Mouse (Mus musculus): ENCODE measurements around the gene Ttc33. TPM values are rescaled to one million over a fixed set of nuclear protein-coding genes. Genes with fewer than 3 reads are reported as not detected.

The Ttc33 gene
- polyA plus RNA-seq, 1 experiment from 2014 or later, result 65.4 TPM

GRCm38 (mm10) chr15:5236538-5236937, 51.2 kb downstream of the Ttc33 start:
- H3K4me3 ChIP-seq, result no peak overlapping the region
- H3K27ac ChIP-seq (replicated peaks), result no peak overlapping the region
- H3K4me1 ChIP-seq, result no peaks in the 10 kb centered on the region
- no peaks in the 10 kb centered on the region for H3K36me3 ChIP-seq
- 15% methylated on average over 6 of the region's 6 CpGs for WGBS
- ATAC-seq (replicated peaks), result peak; percentile 83
- peaks cover 6% of the 10 kb centered on the region for H3K27me3 ChIP-seq
- H3K4me2 ChIP-seq (replicated peaks), result no peak overlapping the region
- H3K9me3 ChIP-seq, result no peaks in the 10 kb centered on the region
- H3K9ac ChIP-seq (replicated peaks), result no peak overlapping the region

- 0 out of 2 replicates have a peak, but pooled peaks have one; percentile 30 for ATAC-seq (replicated peaks)
These were observed 51.8 kb downstream of the Ttc33 start for GRCm38 (mm10) chr15:5237012-5237660.

GRCm38 (mm10) chr15:5238073-5238472, 52.7 kb downstream of the Ttc33 start:
- Histone ChIP-seq H3K27me3 (peaks cover 22% of the 10 kb centered on the region), H3K27ac (replicated peaks) (no peak overlapping the region), H3K9me3 (no peaks in the 10 kb centered on the region), H3K4me2 (replicated peaks) (no peak overlapping the region), H3K9ac (replicated peaks) (no peak overlapping the region), H3K4me1 (peaks cover 14% of the 10 kb centered on the region), H3K36me3 (no peaks in the 10 kb centered on the region), H3K4me3 (no peak overlapping the region)
- ATAC-seq (replicated peaks), result no peak
- 78% methylated on average over 7 of the region's 7 CpGs for WGBS

More at GRCm38 (mm10) chr15:5237012-5237660, 51.8 kb downstream of the Ttc33 start:
- no peaks in the 10 kb centered on the region for H3K36me3 ChIP-seq
- H3K9ac ChIP-seq (replicated peaks), result no peak overlapping the region
- no peaks in the 10 kb centered on the region for H3K9me3 ChIP-seq
- WGBS, result 46% methylated on average over 7 of the region's 7 CpGs
- no peak overlapping the region for H3K27ac ChIP-seq (replicated peaks)
- peaks cover 5% of the 10 kb centered on the region for H3K4me1 ChIP-seq
- peaks cover 12% of the 10 kb centered on the region for H3K27me3 ChIP-seq
- H3K4me2 ChIP-seq (replicated peaks), result no peak overlapping the region
- H3K4me3 ChIP-seq, result no peak overlapping the region

- H3K4me2 ChIP-seq (replicated peaks), result no peak overlapping the region
- H3K36me3 ChIP-seq, result no peaks in the 10 kb centered on the region
- ATAC-seq (replicated peaks), result no peak
- peaks cover 26% of the 10 kb centered on the region for H3K27me3 ChIP-seq
- 95% methylated on average over 4 of the region's 4 CpGs for WGBS
- no peak overlapping the region for H3K27ac ChIP-seq (replicated peaks)
- no peaks in the 10 kb centered on the region for H3K9me3 ChIP-seq
- no peak overlapping the region for H3K4me3 ChIP-seq
- H3K4me1 ChIP-seq, result peaks cover 19% of the 10 kb centered on the region
- H3K9ac ChIP-seq (replicated peaks), result no peak overlapping the region
These were observed 53.2 kb downstream of the Ttc33 start for GRCm38 (mm10) chr15:5238553-5238952.

- Histone ChIP-seq H3K4me1 (peaks cover 27% of the 10 kb centered on the region), H3K4me2 (replicated peaks) (no peak overlapping the region), H3K27me3 (peaks cover 35% of the 10 kb centered on the region), H3K4me3 (no peak overlapping the region), H3K9me3 (no peaks in the 10 kb centered on the region), H3K9ac (replicated peaks) (no peak overlapping the region), H3K36me3 (no peaks in the 10 kb centered on the region), H3K27ac (replicated peaks) (no peak overlapping the region)
- WGBS, result 75% methylated on average over 4 of the region's 4 CpGs
- no peak for ATAC-seq (replicated peaks)
These were observed 54.0 kb downstream of the Ttc33 start for GRCm38 (mm10) chr15:5239361-5239760.

GRCm38 (mm10) chr15:5239901-5240300, 54.6 kb downstream of the Ttc33 start:
- peaks cover 33% of the 10 kb centered on the region for H3K4me1 ChIP-seq
- H3K36me3 ChIP-seq, result no peaks in the 10 kb centered on the region
- H3K4me2 ChIP-seq (replicated peaks), result no peak overlapping the region
- ATAC-seq (replicated peaks), result no peak
- peaks cover 40% of the 10 kb centered on the region for H3K27me3 ChIP-seq
- H3K4me3 ChIP-seq, result no peak overlapping the region
- no peak overlapping the region for H3K9ac ChIP-seq (replicated peaks)
- no peak overlapping the region for H3K27ac ChIP-seq (replicated peaks)
- 68% methylated on average over 6 of the region's 6 CpGs for WGBS
- H3K9me3 ChIP-seq, result no peaks in the 10 kb centered on the region

- Histone ChIP-seq H3K27me3 (peaks cover 41% of the 10 kb centered on the region), H3K9ac (replicated peaks) (no peak overlapping the region), H3K4me2 (replicated peaks) (no peak overlapping the region), H3K27ac (replicated peaks) (no peak overlapping the region), H3K36me3 (no peaks in the 10 kb centered on the region), H3K4me1 (peaks cover 33% of the 10 kb centered on the region), H3K9me3 (no peaks in the 10 kb centered on the region), H3K4me3 (no peak overlapping the region)
- ATAC-seq (replicated peaks), result no peak
- 83% methylated on average over 6 of the region's 6 CpGs for WGBS
These were observed 55.0 kb downstream of the Ttc33 start for GRCm38 (mm10) chr15:5240360-5240759.

- WGBS, result 19% methylated on average over 12 of the region's 12 CpGs
- peak overlapping the region; percentile 47 for H3K9ac ChIP-seq (replicated peaks)
- peak; percentile 32 for ATAC-seq (replicated peaks)
- no peak overlapping the region for H3K27ac ChIP-seq (replicated peaks)
- H3K4me2 ChIP-seq (replicated peaks), result peak overlapping the region; percentile 94
- H3K27me3 ChIP-seq, result peaks cover 47% of the 10 kb centered on the region
- no peaks in the 10 kb centered on the region for H3K36me3 ChIP-seq
- peak overlapping the region; percentile 47 for H3K4me3 ChIP-seq
- H3K9me3 ChIP-seq, result no peaks in the 10 kb centered on the region
- peaks cover 33% of the 10 kb centered on the region for H3K4me1 ChIP-seq
These were observed 56.2 kb downstream of the Ttc33 start for GRCm38 (mm10) chr15:5241304-5242201.

GRCm38 (mm10) chr15:5242241-5243035, 57.1 kb downstream of the Ttc33 start:
- H3K4me2 ChIP-seq (replicated peaks), result peak overlapping the region; percentile 94
- 2% methylated on average over 61 of the region's 61 CpGs for WGBS
- H3K27me3 ChIP-seq, result peaks cover 47% of the 10 kb centered on the region
- H3K4me1 ChIP-seq, result peaks cover 33% of the 10 kb centered on the region
- no peaks in the 10 kb centered on the region for H3K9me3 ChIP-seq
- no peak overlapping the region for H3K27ac ChIP-seq (replicated peaks)
- H3K9ac ChIP-seq (replicated peaks), result peak overlapping the region; percentile 47
- peak; percentile 71 for ATAC-seq (replicated peaks)
- no peaks in the 10 kb centered on the region for H3K36me3 ChIP-seq
- peak overlapping the region; percentile 47 for H3K4me3 ChIP-seq

GRCm38 (mm10) chr15:5243036-5243958, 58.0 kb downstream of the Ttc33 start:
- no peaks in the 10 kb centered on the region for H3K9me3 ChIP-seq
- 8% methylated on average over 40 of the region's 40 CpGs for WGBS
- H3K4me3 ChIP-seq, result peak overlapping the region; percentile 63
- H3K4me1 ChIP-seq, result peaks cover 33% of the 10 kb centered on the region
- H3K4me2 ChIP-seq (replicated peaks), result peak overlapping the region; percentile 94
- H3K27ac ChIP-seq (replicated peaks), result no peak overlapping the region
- no peaks in the 10 kb centered on the region for H3K36me3 ChIP-seq
- H3K9ac ChIP-seq (replicated peaks), result no peak overlapping the region
- peaks cover 47% of the 10 kb centered on the region for H3K27me3 ChIP-seq
- ATAC-seq (replicated peaks), result peak; percentile 1; the same call in 1 of the 2 replicates
